Mouse (Mus musculus) adrenal gland, postnatal 4 days (tissue): Measurements from ENCODE around the gene Ephx3. TPM values are rescaled to one million over a fixed set of nuclear protein-coding genes. Genes with fewer than 3 reads are reported as not detected.
"Not testable (repeated sequence)": the region's sequence is repeated elsewhere in the genome, so short reads cannot be mapped to it uniquely, and the experiment has no call there.

Experiments used
- DNase-seq, 2 experiments: peaks; one replicate each; pipeline ENCODE4 v3.0.0; 2021 to 2022; ENCODE audit warnings: low spot score in 2 of 2, mixed read lengths in 2 of 2
- long read RNA-seq, 2 experiments: library from polyadenylated mRNA; stranded (forward); transcript quantifications; one replicate each; pipeline ENCODE4 v2.0.0; 2021
- total RNA-seq, 2 experiments: library from RNA; stranded (reverse); gene quantifications; 2 replicates each; pipeline ENCODE4 v1.2.3; 2021

Gene Ephx3
- total RNA-seq: under 1 TPM in 1 of 2 experiments, not detected in 1; 0.28 TPM
- long read RNA-seq, experiment 1: 0 reads
- long read RNA-seq, experiment 2: 0 reads

- DNase-seq: no peak
These were observed at the start of gene Ephx3 for GRCm38 (mm10) chr17:32188863-32189636. Gene Ephx3, minus strand, starts transcription at chr17:32189549.

DNA sequence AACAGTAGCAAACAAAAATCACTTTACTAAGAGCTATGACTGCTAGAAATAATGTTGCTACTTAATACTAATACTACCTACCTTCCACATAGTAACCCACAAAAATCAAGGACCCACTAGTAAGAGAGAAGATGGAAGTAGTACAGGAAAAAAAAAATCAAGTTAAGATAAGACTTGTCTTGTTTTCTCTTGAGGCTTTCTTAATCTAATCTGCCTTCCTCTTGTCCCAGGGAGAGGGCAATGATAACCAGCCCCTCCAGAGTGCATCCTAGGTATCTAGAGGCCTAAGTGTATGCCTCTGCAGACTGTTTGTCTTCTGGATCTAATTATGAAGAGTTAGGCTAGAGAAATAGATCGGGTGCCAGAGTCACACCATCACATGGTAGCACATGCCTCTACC is 49.2 kb upstream of the Ephx3 start:
- DNase-seq: no peak

- no peak for DNase-seq
These were observed 46.3 kb upstream of the Ephx3 start for GRCm38 (mm10) chr17:32235534-32236191.

DNA sequence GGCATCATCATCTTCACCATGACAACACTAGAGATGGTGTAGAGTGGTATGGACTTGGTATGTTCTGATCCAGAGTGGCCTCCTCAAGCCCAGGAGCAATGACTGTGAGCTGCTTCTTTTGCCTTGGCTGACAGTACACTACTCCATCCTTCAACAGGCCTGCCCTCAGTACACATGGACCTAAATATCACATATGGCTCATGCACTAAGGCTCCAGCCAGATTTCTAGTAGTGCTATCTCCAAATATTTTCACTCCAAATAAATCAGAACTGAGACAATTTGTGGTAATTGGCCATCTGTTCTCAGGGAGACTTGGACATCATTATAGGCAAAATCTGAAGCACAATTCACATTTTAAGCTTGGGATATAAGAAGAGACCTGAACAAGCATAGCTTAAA is 43.8 kb upstream of the Ephx3 start:
- no peak for DNase-seq

DNA sequence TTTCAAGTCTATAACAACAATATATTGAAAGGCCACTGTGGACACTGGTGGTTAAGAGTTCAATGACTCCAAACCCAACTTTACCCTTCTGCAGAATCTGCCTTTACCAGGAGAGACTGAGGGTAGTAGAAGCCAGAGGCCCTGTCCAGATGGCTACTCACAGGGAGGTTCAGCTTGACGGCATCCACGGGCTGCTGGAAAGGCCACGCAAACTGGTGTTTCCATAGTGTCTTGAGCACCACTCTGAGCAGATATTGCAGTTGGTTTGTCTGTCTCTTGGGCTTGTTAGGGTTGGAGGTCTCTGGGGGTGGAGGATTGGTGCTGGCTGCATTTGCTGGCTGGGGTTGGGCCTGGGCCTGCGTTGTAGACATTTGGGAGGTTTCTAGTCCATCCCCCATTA is 39.9 kb upstream of the Ephx3 start:
- DNase-seq: no peak

GRCm38 (mm10) chr17:32220873-32221272 is 31.5 kb upstream of the Ephx3 start:
- DNase-seq: no peak

- DNase-seq: not testable (repeated sequence)
These were observed 26.2 kb upstream of the Ephx3 start for GRCm38 (mm10) chr17:32215587-32215986.

GRCm38 (mm10) chr17:32211554-32211953 is 22.2 kb upstream of the Ephx3 start:
- DNase-seq: not testable (repeated sequence)

GRCm38 (mm10) chr17:32209752-32210151 is 20.4 kb upstream of the Ephx3 start:
- DNase-seq: no peak

GRCm38 (mm10) chr17:32209144-32209543 is 19.8 kb upstream of the Ephx3 start:
- DNase-seq: no peak

DNA sequence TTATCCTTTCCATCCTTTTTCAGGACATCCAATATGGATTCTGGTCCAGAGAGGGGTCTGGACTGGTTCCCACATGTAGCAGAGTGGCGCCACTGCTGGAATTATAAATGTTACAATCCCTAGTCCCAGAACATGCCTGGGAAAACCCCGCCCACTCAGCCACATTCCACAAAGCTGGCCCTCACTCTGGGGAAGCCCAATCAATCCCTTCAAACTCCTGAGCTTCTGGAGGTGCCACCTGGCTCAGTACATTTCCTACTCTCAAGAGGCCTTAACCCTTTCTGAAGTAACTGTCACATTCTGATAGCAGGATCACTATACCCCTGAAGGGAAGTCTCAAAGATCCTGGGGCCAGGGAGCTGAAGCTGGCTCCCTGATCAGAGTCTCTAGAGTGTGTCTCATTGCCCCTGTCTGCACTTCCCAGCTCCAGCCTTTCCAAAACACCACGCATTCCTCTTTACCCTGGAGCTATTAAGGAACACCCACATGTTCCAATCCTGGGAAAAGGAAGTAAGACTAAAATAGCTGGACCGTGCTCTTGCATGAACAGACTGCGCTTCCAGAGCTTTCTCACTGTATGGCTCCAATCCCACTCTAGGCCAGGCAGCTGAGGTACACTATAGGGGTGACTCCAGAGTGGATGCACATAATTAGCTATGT is 18.4 kb upstream of the Ephx3 start:
- no peak for DNase-seq

- no peak for DNase-seq
These were observed 16.0 kb upstream of the Ephx3 start for GRCm38 (mm10) chr17:32205345-32205744.

DNA sequence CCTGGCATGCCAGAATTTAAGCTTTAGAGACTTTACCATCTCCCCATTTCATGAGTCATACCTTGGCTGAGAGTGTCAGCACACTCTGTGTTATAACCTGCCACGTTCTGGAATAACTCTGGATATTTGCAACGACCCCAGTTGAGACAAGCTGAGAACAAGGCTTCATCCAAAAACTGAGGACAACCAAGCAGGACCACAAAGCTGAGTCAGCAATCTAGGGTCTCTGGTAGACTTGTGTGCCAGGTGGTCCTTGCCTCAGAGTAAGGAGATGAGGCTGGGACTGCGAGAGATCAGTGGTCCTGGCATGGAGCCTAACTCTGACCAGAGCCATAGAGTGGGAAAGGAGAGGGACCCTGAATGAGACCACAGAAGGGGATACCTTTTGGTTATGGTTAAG is 13.6 kb upstream of the Ephx3 start:
- DNase-seq: no peak

DNA sequence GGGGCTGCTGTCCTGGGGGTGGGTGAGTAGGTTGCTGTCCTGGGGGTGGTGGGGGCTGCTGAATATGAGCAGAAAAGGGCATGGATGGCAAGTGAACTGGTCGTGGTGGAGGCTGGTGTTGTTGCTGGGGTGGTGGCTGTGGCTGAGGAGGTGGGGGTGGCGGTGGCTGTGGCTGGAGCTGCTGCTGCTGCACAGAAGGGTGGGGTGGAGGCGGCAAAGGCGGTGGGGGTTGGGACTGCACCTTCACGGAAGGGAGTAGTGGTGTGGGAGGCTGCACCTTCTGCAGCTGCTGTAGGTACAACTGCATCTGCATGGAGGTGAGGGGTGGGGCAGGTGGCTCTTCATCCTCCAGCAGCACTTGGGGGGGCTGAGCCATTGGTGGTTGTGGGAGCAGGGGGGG is 11.7 kb upstream of the Ephx3 start:
- no peak for DNase-seq

- no peak for DNase-seq
These were observed 10.4 kb upstream of the Ephx3 start for GRCm38 (mm10) chr17:32199796-32200195.

DNA sequence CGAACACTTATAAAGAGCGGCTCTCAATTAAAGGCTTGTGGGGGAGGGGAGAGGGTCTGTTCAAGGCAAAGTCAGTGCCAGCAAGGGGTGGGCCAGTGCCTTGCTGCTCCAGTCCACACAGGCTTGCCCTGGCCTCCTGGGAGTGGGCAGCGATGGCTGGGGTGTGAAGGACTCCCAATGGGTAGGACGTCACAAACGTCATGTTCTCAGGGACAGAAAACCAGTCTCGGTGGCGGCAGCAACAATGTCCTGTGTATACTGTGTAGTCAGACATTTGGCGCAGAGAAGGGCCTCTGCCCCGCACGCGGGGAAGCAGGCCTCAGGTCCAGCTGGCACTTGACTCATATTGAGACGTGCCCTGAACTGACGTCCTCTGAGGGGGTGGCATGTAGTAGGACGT is 7.8 kb upstream of the Ephx3 start:
- no peak for DNase-seq

GRCm38 (mm10) chr17:32195725-32196124 is 6.4 kb upstream of the Ephx3 start:
- DNase-seq: no peak

- no peak for DNase-seq
These were observed 3.7 kb upstream of the Ephx3 start for GRCm38 (mm10) chr17:32193010-32193409.

DNA sequence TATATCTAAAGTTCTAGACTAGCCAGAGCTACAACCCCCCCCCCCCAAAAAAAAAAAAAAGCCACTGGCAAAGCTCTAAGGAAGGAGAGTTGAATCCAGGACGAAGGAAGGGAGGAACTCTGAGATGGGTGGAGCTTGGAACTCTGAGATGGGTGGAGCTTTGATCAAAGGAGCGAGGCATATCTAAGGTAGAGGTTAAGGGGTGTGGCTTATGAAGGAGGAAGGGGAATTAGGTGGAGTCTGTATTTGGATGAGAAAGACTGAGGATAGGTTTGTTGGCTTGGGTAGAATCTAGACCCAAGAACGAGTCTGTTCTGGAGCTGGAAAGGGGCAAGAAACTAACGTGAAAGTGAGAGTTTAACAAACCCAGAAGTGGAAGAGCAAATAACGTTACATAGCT is 501 bp upstream of the Ephx3 start:
- no peak for DNase-seq

- DNase-seq: no peak
These were observed 6.3 kb downstream of the Ephx3 start for GRCm38 (mm10) chr17:32183017-32183416.

- no peak for DNase-seq
These were observed 9.5 kb downstream of the Ephx3 start for GRCm38 (mm10) chr17:32179621-32180491.
